Mouse (Mus musculus): ENCODE results near the gene Ptges2.
"Not testable (repeated sequence)": the region's sequence is repeated elsewhere in the genome, so short reads cannot be mapped to it uniquely, and the experiment has no call there.

Gene Ptges2

GRCm38 (mm10) chr2:32395484-32395945, at the start of gene Ptges2:
TSS of gene Ptges2 (plus strand) at chr2:32395896.
- peak; percentile 90 for DNase-seq (ENCODE audit: low read depth, low spot score)

DNA sequence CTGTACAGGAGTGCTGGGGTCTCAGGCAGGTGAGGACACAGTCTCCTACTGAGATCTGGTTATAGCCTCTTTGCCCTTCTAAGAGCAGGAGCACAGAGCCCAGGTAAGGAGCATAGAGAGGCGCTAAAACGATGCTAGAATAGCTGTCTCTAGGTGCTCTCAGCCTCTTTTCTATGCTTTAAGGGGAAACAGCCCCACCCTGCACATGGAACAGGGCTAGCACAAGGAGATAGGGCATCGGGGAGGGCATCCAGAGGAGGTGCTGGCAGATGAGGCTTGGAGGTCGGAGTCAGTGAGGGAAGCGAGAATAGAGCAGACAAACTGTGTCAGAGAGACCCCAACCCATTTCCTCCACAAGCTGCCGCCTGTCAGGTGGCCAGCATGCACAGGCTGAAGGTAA, 48.7 kb upstream of the Ptges2 start:
- no peak for DNase-seq (ENCODE audit: low read depth, low spot score)

GRCm38 (mm10) chr2:32348311-32348710, 47.4 kb upstream of the Ptges2 start:
- DNase-seq (ENCODE audit: low read depth, low spot score) = no peak

GRCm38 (mm10) chr2:32349625-32350255, 46.0 kb upstream of the Ptges2 start:
- DNase-seq (ENCODE audit: low read depth, low spot score) = no peak

- no peak for DNase-seq (ENCODE audit: low read depth, low spot score)
Measured at GRCm38 (mm10) chr2:32350471-32351051, 45.1 kb upstream of the Ptges2 start.

DNA sequence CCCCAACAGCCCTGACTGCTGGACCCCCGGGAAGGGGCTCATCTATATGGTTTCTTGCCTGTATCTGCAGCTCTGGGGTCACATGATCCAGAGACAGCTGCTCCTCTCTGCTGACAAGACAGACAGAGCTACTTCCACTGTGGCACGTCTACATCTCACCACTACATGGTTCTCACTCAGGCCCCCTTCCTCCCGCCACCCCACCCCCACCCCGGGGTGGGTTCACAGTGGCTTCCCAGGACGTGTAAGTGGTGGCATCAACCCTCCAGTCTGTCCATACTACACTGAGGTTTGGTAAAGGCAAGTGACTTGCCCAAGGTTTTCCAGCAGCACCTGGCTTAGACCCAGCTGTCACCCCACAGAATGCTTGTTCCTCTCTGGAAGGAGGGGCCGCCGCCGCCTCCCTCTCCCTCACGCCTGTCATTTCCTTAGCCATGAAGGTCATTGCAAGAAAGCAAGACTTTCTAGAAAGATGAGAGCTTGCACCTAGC, 44.2 kb upstream of the Ptges2 start:
- no peak for DNase-seq (ENCODE audit: low read depth, low spot score)

- peak; percentile 30 for DNase-seq (ENCODE audit: low read depth, low spot score)
Measured at GRCm38 (mm10) chr2:32352151-32353006, 43.3 kb upstream of the Ptges2 start, which contains the start of gene Ciz1. TSS of gene Ciz1 (plus strand) at chr2:32352327.

- peak; percentile 71 for DNase-seq (ENCODE audit: low read depth, low spot score)
Measured at GRCm38 (mm10) chr2:32353007-32353542, 42.6 kb upstream of the Ptges2 start, which contains the start of gene Dnm1. TSS of gene Dnm1 (minus strand) at chr2:32353338.

DNA sequence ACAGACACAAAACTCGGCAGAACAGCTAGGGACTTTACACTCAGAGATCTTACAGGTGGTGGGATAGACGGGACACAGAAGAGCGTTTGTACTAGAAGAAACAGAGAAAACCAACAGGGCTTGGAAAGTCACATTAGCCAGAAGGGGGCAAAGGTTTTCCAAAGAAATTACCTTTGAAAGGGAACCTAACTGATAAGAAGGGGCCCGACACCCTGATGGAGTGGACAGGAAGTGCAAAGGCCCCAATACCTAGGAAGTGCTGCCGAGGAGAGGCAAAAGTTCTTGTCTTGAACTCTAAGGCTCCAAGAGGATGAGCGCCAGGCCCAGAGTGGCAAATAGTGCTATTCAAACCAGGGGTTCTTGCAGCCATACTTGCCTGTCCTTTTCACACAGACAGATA, 41.9 kb upstream of the Ptges2 start:
- DNase-seq (ENCODE audit: low read depth, low spot score) = no peak

- no peak for DNase-seq (ENCODE audit: low read depth, low spot score)
Measured at GRCm38 (mm10) chr2:32354336-32354895, 41.3 kb upstream of the Ptges2 start.

- no peak for DNase-seq (ENCODE audit: low read depth, low spot score)
Measured at GRCm38 (mm10) chr2:32356216-32356615, 39.5 kb upstream of the Ptges2 start.

DNA sequence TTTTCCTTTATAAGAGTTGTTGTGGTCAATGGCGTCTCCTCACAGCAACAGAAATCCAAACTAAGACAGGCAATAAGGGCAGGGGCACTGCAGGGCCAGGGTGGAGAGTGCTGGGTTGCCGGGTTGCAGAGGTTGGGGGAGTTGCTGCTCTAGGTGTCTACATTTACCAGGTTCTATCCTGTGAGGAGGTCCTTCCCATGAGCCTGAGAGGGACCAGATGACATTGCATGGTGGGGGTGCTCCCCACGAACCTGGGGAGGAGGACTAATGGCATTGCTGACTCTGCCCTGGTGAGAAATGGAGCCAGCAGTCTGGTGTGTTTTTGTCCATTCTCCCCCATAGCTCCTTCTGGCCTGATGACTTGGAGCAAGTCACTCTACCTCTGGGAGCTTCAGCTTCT, 38.0 kb upstream of the Ptges2 start:
- DNase-seq (ENCODE audit: low read depth, low spot score) = no peak

DNA sequence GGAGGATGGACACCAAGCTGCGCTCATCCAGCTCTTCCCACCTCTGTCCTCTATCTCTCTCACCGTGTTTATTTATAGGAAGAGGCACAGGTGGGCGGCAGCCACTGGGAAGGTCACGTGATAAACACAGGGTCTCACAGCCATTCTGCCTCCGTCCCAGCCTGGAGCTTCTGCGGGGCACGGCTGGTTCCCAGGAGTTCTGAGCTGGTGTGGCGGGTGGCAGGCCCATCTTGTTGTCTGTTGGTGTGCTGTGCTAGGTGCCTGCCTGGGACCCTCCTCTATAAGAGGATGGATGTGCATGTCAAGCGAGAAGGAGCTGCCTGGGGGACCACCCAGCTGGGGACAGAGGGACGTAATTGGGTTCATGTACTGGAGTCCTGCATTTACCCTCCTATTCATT, 37.3 kb upstream of the Ptges2 start:
- no peak for DNase-seq (ENCODE audit: low read depth, low spot score)

DNA sequence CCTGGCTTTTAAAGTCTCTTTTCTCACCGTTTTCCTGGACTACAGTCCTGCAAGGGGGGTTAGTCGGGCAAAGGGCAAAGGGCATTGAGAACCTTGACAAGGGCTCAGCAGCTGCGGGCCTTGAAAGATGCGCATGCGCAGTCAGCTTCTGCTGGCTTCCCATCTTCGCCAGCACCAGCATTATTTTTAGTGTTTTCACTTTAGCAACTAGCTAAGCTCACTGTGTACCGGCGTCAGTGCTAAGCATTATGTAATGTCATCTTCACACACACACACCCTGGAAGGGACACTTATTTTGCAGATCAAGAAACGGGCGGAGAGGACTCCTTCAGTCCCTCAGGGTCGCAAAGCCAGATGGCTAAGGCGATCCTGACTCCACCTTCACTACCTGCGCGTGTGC, 35.0 kb upstream of the Ptges2 start:
- no peak for DNase-seq (ENCODE audit: low read depth, low spot score)

DNA sequence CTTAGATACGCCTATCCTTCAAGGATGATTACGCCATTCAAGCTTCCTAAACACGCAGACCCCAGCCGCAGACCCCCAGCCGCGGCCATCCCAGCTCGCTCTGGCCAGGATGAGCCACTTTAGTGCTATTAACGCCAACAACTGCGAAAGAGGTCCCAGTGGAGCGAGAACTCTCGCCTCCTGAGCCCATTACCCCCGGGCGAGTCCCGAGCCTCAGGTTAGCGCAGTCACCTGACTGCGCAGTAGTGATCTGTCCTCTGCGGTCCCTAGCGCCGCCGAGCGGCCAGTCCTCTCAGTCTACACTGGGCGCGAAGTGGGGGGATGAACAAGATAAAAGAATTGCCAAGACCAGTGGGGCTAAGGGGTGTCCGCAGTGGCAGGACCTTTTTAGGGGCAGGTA, 34.3 kb upstream of the Ptges2 start:
- no peak for DNase-seq (ENCODE audit: low read depth, low spot score)

GRCm38 (mm10) chr2:32362274-32362673, 33.4 kb upstream of the Ptges2 start:
- not testable (repeated sequence) for DNase-seq (ENCODE audit: low read depth, low spot score)

- no peak for DNase-seq (ENCODE audit: low read depth, low spot score)
Measured at GRCm38 (mm10) chr2:32362817-32363340, 32.8 kb upstream of the Ptges2 start.

GRCm38 (mm10) chr2:32363376-32364106, 32.2 kb upstream of the Ptges2 start:
- DNase-seq (ENCODE audit: low read depth, low spot score) = no peak

- no peak for DNase-seq (ENCODE audit: low read depth, low spot score)
Measured at GRCm38 (mm10) chr2:32364121-32364520, 31.6 kb upstream of the Ptges2 start.

- no peak for DNase-seq (ENCODE audit: low read depth, low spot score)
Measured at GRCm38 (mm10) chr2:32367315-32367714, 28.4 kb upstream of the Ptges2 start.

- no peak for DNase-seq (ENCODE audit: low read depth, low spot score)
Measured at GRCm38 (mm10) chr2:32374191-32374590, 21.5 kb upstream of the Ptges2 start.

Data from brain, embryonic 18.5 days (tissue).